Mouse (Mus musculus) heart, adult 2 months (tissue): ENCODE results near the gene Palld. TPM values are rescaled to one million over a fixed set of nuclear protein-coding genes. Genes with fewer than 3 reads are reported as not detected.
A peak's percentile ranks its signal among the peaks of the same experiment; 100 is the strongest.

Source experiments
- DNase-seq, 2 experiments: peaks; one replicate each; pipeline ENCODE4 v3.0.0; 2021
- H3K27ac ChIP-seq: fragments of 200-600 bp; 2 replicates; pipeline ENCODE4 v1.8.1; 2022
- H3K27me3 ChIP-seq: fragments of 200-500 bp; 2 replicates; pipeline ENCODE4 v1.6.1; 2012; ENCODE audit warnings: mild to moderate bottlenecking, low read length, inconsistent platforms, mixed read lengths; ENCODE audit not compliant: control insufficient read depth, insufficient read depth
- H3K36me3 ChIP-seq: fragments of 200-500 bp; 2 replicates; pipeline ENCODE4 v1.6.1; 2012; ENCODE audit warnings: low read length, inconsistent platforms; ENCODE audit not compliant: control insufficient read depth, insufficient read depth
- H3K4me1 ChIP-seq: fragments of 200-500 bp; 2 replicates; pipeline ENCODE4 v1.6.1; 2011; ENCODE audit warnings: low read length; ENCODE audit not compliant: control insufficient read depth, insufficient read depth
- H3K4me3 ChIP-seq: fragments of 200-600 bp; 2 replicates; pipeline ENCODE4 v1.8.1; 2022
- H3K79me2 ChIP-seq: fragments of 200-500 bp; replicated peaks from 2 replicates; pipeline ENCODE4 v1.6.1; 2012; ENCODE audit warnings: mild to moderate bottlenecking, inconsistent platforms, low read length, moderate library complexity, mixed read lengths; ENCODE audit not compliant: control insufficient read depth, insufficient read depth
- H3K9ac ChIP-seq: fragments of 200-500 bp; 2 replicates; pipeline ENCODE4 v1.6.1; 2012; ENCODE audit warnings: low read depth, mild to moderate bottlenecking, control low read depth, inconsistent platforms, low read length, mixed read lengths
- CTCF ChIP-seq: fragments of 200-600 bp; IDR thresholded peaks from 2 replicates; pipeline ENCODE4 v1.8.1; 2022; ENCODE audit warnings: antibody characterized with exemption, mild to moderate bottlenecking, moderate library complexity
- EP300 ChIP-seq: fragments of 200-500 bp; IDR thresholded peaks from 2 replicates; pipeline ENCODE4 v1.6.1; 2011; ENCODE audit warnings: low read depth, low read length, control low read depth; ENCODE audit not compliant: insufficient read depth
- POLR2A ChIP-seq: fragments of 200-500 bp; IDR thresholded peaks from 2 replicates; pipeline ENCODE4 v1.6.1; 2011; ENCODE audit warnings: mild to moderate bottlenecking, low read depth, low read length, control low read depth; ENCODE audit not compliant: insufficient read depth
- WGBS: fragments of 180-500 bp; shearing (Covaris S2); methylation state at CpG from one replicate; pipeline ENCODE4 v1.1.7; 2018; 5-methylcytosine and 5-hydroxymethylcytosine counted together
- intact Hi-C: fragments of 180-260 bp; cut with DNase I; formaldehyde crosslinking; loops from one replicate; pipeline ENCODE4 v1.15.1; 2025
- polyA plus RNA-seq: library from polyadenylated mRNA; depleted of rRNA; stranded (reverse); fragments of >200 nt; gene quantifications from 2 replicates; pipeline ENCODE4 v1.2.3, GENCODE M21; 2012
- total RNA-seq, 2 experiments: library from RNA; stranded (reverse); gene quantifications; 2 replicates each; pipeline ENCODE4 v1.2.3; 2021

Palld gene
- total and polyA plus RNA-seq, 3 experiments: 60.3 to 188 (median 169) TPM

GRCm38 (mm10) chr8:61773595-61774088 is 128.8 kb downstream of the Palld start:
- Histone ChIP-seq H3K36me3 (peaks cover 8% of the 10 kb centered on the region), H3K27me3 (no peaks in the 10 kb centered on the region), H3K4me3 (no peak overlapping the region), H3K4me1 (peaks cover 4% of the 10 kb centered on the region), H3K79me2 (no peaks in the 10 kb centered on the region; the same call in none of the 2 replicates), H3K9ac (no peak overlapping the region), H3K27ac (no peak overlapping the region)
- WGBS: 33% methylated on average over 4 of the region's 4 CpGs
- TF ChIP-seq CTCF (no peak), POLR2A (no peak), EP300 (no peak)
- intact Hi-C loops: no loop called here
- DNase-seq: no peak

GRCm38 (mm10) chr8:61771328-61771727 is 131.2 kb downstream of the Palld start:
- Histone ChIP-seq H3K27me3 (no peaks in the 10 kb centered on the region), H3K4me1 (no peaks in the 10 kb centered on the region), H3K27ac (no peak overlapping the region), H3K4me3 (no peak overlapping the region), H3K9ac (no peak overlapping the region), H3K79me2 (no peaks in the 10 kb centered on the region; the same call in 1 of the 2 replicates), H3K36me3 (peaks cover 3% of the 10 kb centered on the region; the same call in 1 of the 2 replicates)
- WGBS: 45% methylated on average over 3 of the region's 3 CpGs
- DNase-seq: no peak
- TF ChIP-seq POLR2A (no peak), CTCF (no peak), EP300 (no peak)
- intact Hi-C loops: no loop called here

GRCm38 (mm10) chr8:61769340-61769879 is 133.1 kb downstream of the Palld start:
- Histone ChIP-seq H3K27me3 (no peaks in the 10 kb centered on the region), H3K79me2 (no peaks in the 10 kb centered on the region; the same call in 1 of the 2 replicates), H3K27ac (no peak overlapping the region), H3K4me3 (no peak overlapping the region), H3K9ac (no peak overlapping the region), H3K36me3 (peaks cover 3% of the 10 kb centered on the region; the same call in 1 of the 2 replicates), H3K4me1 (no peaks in the 10 kb centered on the region)
- 78% methylated on average over 5 of the region's 5 CpGs for WGBS
- no peak for TF ChIP-seq POLR2A
- no peak for TF ChIP-seq EP300
- no peak for TF ChIP-seq CTCF
- no peak for DNase-seq
- intact Hi-C loops: no loop called here

- 31% methylated on average over 8 of the region's 8 CpGs for WGBS
- intact Hi-C loops: loop anchor here (5.0 kb wide), 1 partner anchor 62 kb away; no protein-coding TSS in a partner anchor
- Histone ChIP-seq H3K27me3 (no peaks in the 10 kb centered on the region), H3K27ac (peak overlapping the region; percentile 32; the same call in 1 of the 2 replicates), H3K4me3 (peak overlapping the region; percentile 52), H3K36me3 (peaks cover 5% of the 10 kb centered on the region; the same call in 1 of the 2 replicates), H3K4me1 (peaks cover 5% of the 10 kb centered on the region; the same call in 1 of the 2 replicates), H3K9ac (no peak overlapping the region; the same call in 1 of the 2 replicates), H3K79me2 (no peaks in the 10 kb centered on the region)
- TF ChIP-seq CTCF (no peak), EP300 (no peak), POLR2A (no peak)
- DNase-seq: no peak
Measured at GRCm38 (mm10) chr8:61760190-61760578, 142.3 kb downstream of the Palld start.

GRCm38 (mm10) chr8:61759327-61760189 is 142.9 kb downstream of the Palld start:
- no peak for TF ChIP-seq POLR2A
- peak; percentile 19; the same call in 1 of the 2 replicates for TF ChIP-seq CTCF
- DNase-seq: peak; percentile 47 to 57
- 2% methylated on average over 44 of the region's 44 CpGs for WGBS
- peaks cover 7% of the 10 kb centered on the region for H3K36me3 ChIP-seq
- peak overlapping the region; percentile 32; the same call in 1 of the 2 replicates for H3K27ac ChIP-seq
- H3K4me3 ChIP-seq: peak overlapping the region; percentile 52
- intact Hi-C loops: loop anchor here (5.0 kb wide), 1 partner anchor 63 kb away; no protein-coding TSS in a partner anchor
- peaks cover 6% of the 10 kb centered on the region; the same call in 1 of the 2 replicates for H3K4me1 ChIP-seq
- peak overlapping the region; percentile 36 for H3K9ac ChIP-seq
- no peaks in the 10 kb centered on the region for H3K27me3 ChIP-seq
- no peaks in the 10 kb centered on the region for H3K79me2 ChIP-seq
